Mouse (Mus musculus) thymus, postnatal 10 days (tissue): ENCODE measurements around the gene Atf6b.

Experiments used
- DNase-seq, 2 experiments: peaks; one replicate each; pipeline ENCODE4 v3.0.0; 2021; ENCODE audit warnings: low spot score in 2 of 2

The Atf6b gene

DNA sequence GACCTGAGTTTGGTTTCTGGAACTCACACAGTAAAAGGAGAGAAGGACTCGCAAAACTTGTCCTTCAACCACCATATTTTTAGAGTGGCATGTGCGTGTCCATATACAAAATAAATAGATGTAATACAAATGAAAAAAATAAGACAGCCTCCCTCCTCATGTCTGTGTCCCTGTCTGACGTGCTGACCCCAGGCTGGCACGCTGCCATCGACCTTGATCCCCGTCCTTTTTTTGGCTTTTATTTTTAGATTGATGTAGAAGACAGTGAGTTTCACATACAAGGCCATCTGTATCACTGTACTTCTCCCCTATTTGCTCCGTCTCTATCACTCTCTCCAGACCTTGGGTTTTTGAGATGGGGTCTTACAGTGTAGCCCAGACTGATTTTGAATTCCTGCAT lies 17.5 kb downstream of the Atf6b start:
- DNase-seq: no peak

DNA sequence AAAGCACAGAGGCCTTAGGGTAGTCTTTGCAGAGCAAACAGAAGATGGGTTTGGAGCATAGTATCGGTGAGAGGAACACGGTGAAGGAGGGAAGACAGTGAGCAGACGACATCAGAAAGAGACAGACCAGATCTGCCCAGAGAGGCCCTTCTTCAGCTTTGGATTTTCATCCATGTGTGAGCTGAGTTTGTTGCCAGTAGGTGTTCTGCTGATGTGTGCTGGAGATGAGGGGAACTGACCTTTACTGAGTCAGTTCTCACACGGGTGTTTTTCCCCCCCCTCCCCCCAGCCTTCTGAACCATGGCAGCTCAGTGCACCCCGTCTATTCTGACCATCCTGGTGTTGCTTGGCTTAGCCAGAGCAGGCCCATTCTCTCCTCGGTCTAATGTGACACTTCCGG lies 23.3 kb downstream of the Atf6b start, which contains the start of gene Tnxb:
TSS of gene Tnxb (plus strand) at position 301 of the 400 bp plus-strand sequence.
- DNase-seq: no peak

DNA sequence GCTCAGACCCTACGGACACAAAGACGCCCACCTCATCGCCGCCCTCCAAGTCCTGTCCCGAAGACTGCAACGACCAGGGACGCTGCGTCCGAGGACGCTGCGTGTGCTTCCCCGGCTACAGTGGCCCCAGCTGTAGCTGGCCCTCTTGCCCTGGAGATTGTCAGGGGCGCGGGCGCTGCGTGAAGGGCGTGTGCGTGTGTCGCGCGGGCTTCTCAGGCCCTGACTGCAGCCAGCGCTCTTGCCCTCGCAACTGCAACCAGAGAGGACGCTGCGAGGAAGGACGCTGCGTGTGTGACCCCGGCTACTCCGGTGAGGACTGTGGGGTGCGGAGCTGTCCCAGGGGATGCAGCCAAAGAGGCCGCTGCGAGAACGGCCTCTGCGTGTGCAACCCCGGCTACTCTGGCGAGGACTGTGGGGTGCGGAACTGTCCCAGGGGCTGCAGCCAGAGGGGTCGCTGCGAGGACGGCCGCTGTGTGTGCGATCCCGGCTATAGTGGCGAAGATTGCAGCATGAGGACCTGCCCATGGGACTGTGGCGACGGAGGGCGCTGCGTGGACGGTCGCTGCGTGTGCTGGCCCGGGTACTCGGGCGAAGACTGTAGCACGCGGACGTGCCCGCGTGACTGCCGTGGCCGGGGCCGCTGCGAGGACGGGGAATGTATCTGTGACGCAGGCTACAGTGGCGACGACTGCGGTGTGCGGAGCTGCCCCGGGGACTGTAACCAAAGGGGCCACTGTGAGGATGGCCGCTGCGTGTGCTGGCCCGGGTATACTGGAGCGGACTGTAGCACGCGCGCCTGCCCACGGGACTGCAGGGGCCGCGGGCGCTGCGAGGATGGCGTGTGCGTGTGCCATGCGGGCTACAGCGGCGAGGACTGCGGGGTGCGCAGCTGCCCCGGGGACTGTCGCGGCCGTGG lies 24.5 kb downstream of the Atf6b start:
- no peak for DNase-seq

DNA sequence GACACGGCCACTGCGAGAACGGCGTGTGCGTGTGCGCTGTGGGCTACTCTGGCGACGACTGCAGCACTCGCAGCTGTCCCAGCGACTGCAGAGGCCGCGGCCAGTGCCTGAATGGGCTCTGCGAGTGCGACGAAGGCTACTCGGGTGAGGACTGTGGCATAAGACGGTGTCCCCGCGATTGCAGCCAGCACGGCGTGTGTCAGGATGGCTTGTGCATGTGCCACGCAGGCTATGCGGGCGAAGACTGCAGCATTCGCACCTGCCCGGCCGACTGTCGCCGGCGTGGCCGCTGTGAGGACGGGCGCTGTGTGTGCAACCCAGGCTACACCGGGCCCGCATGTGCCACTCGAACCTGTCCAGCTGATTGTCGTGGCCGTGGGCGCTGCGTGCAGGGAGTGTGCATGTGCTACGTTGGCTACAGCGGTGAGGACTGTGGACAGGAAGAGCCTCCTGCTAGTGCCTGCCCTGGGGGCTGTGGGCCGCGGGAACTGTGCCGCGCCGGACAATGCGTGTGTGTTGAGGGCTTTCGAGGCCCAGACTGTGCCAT lies 25.4 kb downstream of the Atf6b start:
- DNase-seq: no peak

DNA sequence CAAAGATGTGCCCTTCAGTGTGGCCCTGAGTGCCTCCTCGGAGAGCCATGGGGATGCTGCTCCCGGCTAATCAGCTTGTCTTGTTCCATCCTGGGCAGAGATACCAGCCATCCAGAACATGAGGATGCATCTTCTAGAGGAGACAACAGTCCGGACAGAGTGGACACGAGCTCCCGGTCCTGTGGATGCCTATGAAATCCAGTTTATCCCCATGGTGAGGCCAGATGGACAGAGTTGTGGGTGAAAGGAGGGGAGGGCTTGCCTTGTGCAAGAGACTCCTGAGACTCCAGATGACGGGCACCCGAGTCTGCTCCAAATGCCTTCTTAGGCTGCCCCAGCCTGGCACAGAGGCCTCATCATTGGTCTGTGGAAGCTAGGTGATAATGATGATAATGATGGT lies 26.2 kb downstream of the Atf6b start:
- no peak for DNase-seq

- no peak for DNase-seq
Measured at GRCm38 (mm10) chr17:34674524-34675204, 27.7 kb downstream of the Atf6b start.

DNA sequence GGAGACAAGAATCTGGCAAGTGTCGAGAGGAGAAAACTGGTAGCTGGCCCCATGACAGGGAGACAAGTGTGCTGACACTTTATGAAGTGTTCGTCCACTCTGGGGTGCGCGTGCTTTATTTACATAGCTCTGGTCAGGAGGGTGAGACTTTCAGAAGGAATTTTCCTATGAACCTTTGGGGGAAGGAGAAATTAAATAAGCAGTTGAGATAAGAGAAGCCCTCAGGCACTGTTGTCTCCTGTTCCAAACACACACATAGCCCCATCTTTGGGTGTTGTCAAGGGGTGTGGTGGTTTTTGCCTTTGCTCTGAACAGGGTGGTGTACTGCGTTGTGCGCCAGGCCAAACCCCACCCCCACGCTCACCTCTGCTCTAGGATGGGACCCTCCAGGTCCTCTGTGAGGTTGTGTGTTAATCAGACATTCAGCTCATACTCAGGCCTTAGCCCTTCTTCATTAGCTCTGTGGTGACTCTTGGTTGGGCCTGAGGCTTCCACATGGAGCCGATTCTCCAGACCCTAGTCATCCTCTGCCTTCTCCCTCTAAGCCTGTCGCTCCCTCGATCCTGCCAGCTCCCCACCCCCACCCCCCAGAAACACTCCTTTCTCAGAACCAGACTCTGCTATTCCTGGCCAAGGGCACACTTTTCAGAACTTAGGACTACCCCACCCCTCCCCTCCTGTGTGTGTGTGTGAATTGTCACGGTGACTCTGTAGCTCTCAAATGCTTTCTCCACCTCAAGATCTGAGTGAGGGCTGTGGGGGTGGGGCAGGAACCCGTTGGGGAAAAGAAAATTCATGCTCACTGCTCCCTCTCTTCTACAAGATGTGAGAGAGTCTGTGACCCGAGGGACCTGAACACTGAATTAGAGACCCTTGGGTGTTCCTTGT lies 28.5 kb downstream of the Atf6b start:
- no peak for DNase-seq

DNA sequence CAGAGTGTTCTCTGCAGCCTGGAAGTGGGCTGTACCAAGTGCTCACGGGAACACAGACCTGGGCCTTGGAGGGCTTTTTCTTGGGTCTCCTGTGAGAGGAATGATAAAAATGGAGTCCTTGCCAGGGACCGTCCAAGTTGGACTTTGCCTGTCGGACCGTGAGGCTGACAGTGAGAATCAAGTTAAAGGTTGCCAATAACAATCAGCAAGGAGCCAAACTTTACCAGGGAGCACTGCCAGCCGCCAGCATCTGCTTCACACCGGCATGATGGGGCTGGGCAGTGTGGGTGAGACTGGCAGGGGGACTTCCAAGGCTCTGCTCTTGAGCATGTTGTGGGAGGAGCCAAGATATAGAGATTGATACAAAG lies 29.1 kb downstream of the Atf6b start:
- DNase-seq: no peak

- no peak for DNase-seq
Measured at GRCm38 (mm10) chr17:34676671-34677070, 29.7 kb downstream of the Atf6b start.

- no peak for DNase-seq
Measured at GRCm38 (mm10) chr17:34680191-34680590, 33.2 kb downstream of the Atf6b start.

DNA sequence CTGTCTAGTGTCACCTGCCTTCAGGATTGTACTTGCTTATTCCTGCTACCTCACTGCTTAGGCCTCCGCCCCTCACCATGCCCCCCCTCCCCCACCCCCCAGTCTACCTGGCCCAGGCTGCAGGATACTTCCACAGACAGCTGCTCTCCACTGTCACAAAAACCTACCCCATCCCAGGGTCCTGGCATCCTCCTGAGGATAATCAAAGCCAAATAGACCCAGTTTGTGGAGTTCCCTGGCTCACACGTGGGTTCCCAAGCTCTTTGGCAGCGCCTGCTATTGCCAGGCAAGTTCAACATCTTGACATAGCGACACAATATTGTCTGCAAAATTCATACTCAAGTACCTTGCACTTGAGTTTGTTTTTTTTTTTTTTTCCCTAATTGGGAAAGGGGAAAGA lies 33.7 kb downstream of the Atf6b start:
- no peak for DNase-seq

DNA sequence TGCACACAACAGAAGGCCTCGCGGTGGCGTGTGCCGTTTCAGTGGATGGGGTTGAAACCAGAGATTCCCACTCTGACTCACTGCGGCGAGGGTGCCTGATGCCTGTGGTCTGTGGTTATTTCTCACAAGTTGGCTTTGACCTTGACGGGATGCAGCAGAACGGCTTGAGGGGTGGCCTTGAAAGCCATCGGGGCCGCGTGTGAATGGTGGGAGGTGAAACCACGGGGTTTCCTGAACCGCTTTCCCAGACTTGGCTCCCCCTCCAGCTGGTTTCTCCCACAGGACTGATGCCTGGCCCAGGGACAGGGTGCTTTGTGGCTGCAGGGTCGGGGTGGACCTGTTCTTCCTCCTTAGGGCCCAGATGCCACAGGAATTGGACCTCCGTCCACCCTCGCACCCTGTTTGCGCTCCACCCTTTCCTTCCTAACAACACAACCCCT lies 34.2 kb downstream of the Atf6b start:
- DNase-seq: no peak

DNA sequence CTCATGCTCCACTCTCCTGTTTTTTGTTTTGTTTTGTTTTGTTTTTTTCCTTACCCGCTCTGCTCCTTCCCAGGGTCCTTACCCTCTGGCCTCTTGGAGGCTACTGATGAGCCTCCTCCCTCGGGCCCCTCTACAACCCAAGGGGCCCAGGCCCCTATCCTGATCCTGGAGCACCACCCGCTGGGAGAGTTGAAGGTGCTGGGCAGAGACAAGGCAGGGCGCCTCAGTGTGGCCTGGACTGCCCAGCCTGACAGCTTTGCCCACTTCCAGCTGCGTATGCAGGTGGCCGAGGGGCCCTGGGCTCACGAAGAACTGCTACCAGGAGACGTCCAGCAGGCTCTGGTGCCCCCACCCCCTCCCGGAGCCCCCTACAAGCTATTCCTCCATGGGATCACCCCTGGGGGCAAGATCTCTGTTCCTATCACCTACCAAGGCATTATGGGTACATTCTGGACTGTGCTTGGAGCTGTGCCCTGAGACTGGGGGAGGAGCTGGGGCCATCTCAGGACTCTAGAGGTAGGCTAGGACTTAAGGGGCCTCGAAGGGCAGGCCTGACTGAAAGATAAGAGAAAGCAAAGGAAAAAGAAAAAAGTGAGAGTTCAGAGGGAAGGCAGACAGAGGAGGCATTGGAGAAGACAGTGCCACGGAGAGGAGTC lies 35.1 kb downstream of the Atf6b start:
- DNase-seq: no peak

DNA sequence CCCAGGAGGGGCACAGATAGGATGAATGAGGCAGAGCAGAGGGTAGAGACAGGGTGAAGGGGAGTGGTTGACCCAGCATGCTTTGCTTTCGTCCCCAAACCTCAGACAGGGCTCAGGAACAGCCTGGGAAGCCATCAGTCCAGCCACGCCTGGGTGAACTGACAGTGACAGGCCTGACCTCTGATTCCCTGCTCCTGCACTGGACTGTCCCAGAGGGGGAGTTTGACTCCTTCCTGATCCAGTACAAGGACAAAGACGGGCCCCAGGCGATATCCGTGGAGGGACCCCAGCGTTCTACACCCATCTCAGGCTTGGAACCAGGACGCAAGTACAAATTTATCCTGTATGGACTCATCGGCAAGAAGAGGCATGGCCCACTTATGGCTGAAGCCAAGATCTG lies 36.2 kb downstream of the Atf6b start:
- DNase-seq: no peak

DNA sequence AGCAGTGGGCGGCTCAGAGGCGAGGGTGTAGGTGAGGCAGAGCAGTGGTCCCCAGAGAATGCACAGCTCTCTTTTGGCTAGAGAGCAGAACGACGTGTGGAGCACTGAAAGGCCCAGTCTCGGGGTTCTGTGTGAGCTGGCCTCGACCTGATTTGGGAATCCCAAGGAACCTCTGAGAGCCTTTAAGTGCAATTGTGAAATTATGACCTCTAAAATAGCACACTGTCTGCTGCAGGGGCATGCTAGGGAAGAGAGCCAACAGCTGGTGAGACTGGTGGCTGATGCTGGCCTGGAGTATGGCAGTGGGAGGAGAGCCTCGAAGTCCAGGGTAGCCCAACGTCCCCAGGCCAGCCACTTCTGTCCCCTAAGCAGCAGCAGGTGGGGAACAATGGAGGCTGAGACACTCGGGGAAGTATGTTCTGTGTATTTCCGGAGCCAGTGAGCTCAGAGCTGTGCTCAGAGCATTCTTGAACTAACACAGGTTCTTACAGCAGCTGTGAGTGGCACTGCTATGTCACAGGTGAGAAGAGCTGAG lies 36.8 kb downstream of the Atf6b start:
- no peak for DNase-seq

DNA sequence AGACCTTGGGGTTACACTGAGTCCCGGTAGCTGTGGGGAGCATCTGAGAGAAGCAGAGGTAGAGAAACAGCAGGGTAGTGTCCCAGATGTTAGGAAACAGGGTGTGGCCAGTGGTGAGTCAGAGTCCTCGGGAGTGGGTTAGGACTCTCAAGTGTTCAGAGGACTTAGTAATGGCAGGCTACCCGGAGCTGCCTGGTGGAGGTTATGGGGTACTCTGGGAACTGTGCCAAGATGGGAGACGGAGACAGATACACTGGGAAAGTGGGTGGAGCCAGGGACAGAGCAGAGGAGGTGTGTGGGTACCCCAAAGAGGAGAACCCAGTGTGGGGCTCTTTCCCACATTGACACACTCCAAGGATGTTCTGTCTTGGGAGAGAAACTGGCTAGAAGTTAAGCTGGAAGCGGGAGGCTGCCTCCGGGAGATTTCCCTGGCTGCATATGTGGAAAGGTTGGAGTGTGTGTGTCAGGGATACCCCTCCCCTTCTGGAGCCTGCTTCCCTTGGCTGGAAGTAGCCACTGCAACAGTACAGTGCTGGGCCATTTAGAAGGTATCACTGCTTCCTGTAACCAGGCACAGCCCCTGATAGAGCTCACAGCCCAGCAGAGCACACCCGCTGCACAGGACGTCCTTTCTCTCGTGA lies 37.4 kb downstream of the Atf6b start:
- DNase-seq: no peak

DNA sequence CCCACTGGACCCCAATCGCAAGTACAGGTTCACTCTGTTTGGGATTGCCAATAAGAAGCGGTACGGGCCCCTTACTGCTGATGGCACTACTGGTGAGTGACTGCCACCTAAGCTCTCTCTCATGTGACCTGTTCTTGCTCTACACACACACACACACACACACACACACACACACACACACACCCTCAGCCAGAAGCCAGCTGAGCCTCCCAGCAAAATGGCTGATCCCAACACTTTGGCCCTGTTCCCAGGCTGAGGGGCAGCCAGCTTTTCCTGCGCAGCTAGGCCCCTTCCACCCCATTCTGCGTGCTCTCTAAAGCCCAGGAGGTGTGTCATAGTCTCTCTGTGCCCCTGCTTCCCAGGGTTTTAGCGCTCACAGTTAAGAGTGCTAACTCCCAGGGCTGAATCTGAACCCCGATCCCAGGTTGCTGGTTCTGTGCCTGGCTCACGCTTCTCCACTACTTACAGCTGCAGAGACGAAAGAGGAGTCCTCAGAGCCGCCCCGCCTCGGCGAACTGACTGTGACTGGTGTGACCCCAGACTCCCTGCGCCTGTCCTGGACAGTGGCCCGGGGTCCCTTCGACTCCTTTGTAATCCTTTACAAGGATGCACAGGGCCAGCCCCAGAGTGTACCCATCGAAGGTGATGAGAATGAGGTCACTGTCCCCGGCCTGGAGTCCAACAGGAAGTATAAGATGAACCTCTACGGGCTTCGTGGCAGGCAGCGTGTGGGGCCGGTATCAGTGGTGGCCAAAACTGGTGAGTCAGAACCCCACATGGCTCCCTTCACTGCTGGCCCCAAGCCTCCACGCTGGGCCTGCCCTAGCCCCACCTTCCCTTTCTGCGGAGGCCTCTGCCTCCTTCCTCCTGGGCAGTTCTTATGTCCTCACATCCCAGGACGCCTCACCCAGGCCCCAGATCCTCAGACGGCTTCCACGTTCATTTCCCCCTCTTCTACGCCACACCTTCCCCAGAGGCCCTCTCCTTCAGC lies 38.5 kb downstream of the Atf6b start:
- no peak for DNase-seq

DNA sequence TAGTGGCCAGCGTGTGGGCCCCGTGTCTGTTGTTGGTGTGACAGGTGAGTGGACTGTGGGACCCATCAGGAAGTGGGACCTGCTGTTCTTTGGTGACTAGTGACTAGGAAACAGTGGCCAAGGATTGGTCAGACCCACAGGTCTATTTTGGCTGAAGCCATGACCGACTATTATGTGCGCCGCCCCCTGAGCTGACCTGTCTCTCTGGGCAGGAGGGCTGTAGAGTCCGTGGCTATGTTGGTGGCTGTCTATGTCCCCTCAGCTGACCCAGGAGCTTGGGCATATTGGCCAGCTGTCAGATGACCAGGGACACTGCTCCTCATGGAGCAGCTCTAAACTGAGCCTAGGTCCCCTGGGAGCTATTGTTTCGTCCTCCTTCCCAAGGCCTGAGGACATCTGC lies 41.9 kb downstream of the Atf6b start:
- no peak for DNase-seq

DNA sequence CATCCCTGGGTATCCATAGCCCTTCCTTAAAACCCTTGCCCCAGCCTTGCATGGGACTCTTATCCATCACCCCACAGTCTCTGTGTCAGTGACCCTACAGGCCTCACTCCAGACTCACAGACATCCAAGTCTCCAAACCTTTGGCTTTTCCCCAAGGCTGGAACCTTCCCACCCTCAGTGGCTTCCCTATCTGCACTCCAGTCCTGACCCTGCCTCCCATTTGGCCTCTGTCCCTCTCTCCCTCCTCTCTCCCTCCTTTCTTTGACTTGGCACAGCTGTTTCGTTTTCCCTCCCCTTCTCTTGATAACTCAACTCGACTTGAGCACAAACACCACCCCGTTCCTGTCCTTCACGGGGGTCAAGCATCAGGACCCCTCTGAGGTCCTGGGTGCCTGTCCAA lies 43.5 kb downstream of the Atf6b start:
- no peak for DNase-seq
